Mouse (Mus musculus): ENCODE measurements around the gene Psmd9.

Gene Psmd9

GRCm38 (mm10) chr5:123150641-123151040 lies 18.6 kb upstream of the Psmd9 start:
- no peak for DNase-seq (ENCODE audit: low spot score)

GRCm38 (mm10) chr5:123151077-123151476 lies 18.1 kb upstream of the Psmd9 start:
- no peak for DNase-seq (ENCODE audit: low spot score)

GRCm38 (mm10) chr5:123151707-123152362 lies 17.4 kb upstream of the Psmd9 start:
- no peak for DNase-seq (ENCODE audit: low spot score)

- no peak for DNase-seq (ENCODE audit: low spot score)
Measured at GRCm38 (mm10) chr5:123152901-123153300, 16.3 kb upstream of the Psmd9 start.

GRCm38 (mm10) chr5:123155425-123155824 lies 13.8 kb upstream of the Psmd9 start:
- DNase-seq (ENCODE audit: low spot score) = no peak

GRCm38 (mm10) chr5:123156763-123157162 lies 12.4 kb upstream of the Psmd9 start:
- DNase-seq (ENCODE audit: low spot score) = no peak

GRCm38 (mm10) chr5:123157972-123158371 lies 11.2 kb upstream of the Psmd9 start:
- no peak for DNase-seq (ENCODE audit: low spot score)

- DNase-seq (ENCODE audit: low spot score) = no peak
Measured at GRCm38 (mm10) chr5:123159446-123159845, 9.8 kb upstream of the Psmd9 start.

GRCm38 (mm10) chr5:123159866-123160265 lies 9.3 kb upstream of the Psmd9 start:
- DNase-seq (ENCODE audit: low spot score) = no peak

- no peak for DNase-seq (ENCODE audit: low spot score)
Measured at GRCm38 (mm10) chr5:123160341-123160740, 8.9 kb upstream of the Psmd9 start.

GRCm38 (mm10) chr5:123162942-123163341 lies 6.3 kb upstream of the Psmd9 start:
- DNase-seq (ENCODE audit: low spot score) = no peak

GRCm38 (mm10) chr5:123166437-123166836 lies 2.8 kb upstream of the Psmd9 start:
- DNase-seq (ENCODE audit: low spot score) = no peak

GRCm38 (mm10) chr5:123167591-123167990 lies 1.6 kb upstream of the Psmd9 start:
- DNase-seq (ENCODE audit: low spot score) = no peak

GRCm38 (mm10) chr5:123170365-123170764 lies 1.2 kb downstream of the Psmd9 start:
- DNase-seq (ENCODE audit: low spot score) = no peak

GRCm38 (mm10) chr5:123171646-123172350 lies 2.6 kb downstream of the Psmd9 start:
- peak; percentile 55 for DNase-seq (ENCODE audit: low spot score)

GRCm38 (mm10) chr5:123178792-123179191 lies 9.6 kb downstream of the Psmd9 start:
- no peak for DNase-seq (ENCODE audit: low spot score)

- DNase-seq (ENCODE audit: low spot score) = no peak
Measured at GRCm38 (mm10) chr5:123180390-123180789, 11.2 kb downstream of the Psmd9 start.

- no peak for DNase-seq (ENCODE audit: low spot score)
Measured at GRCm38 (mm10) chr5:123181536-123181935, 12.3 kb downstream of the Psmd9 start.

- DNase-seq (ENCODE audit: low spot score) = no peak
Measured at GRCm38 (mm10) chr5:123182651-123183050, 13.4 kb downstream of the Psmd9 start, which contains the start of gene Hpd. Gene Hpd (minus strand): TSS chr5:123182727.

GRCm38 (mm10) chr5:123185966-123186365 lies 16.8 kb downstream of the Psmd9 start:
- no peak for DNase-seq (ENCODE audit: low spot score)

GRCm38 (mm10) chr5:123187306-123187705 lies 18.1 kb downstream of the Psmd9 start:
- no peak for DNase-seq (ENCODE audit: low spot score)

- DNase-seq (ENCODE audit: low spot score) = no peak
Measured at GRCm38 (mm10) chr5:123190912-123191311, 21.7 kb downstream of the Psmd9 start.

GRCm38 (mm10) chr5:123191427-123191826 lies 22.2 kb downstream of the Psmd9 start:
- no peak for DNase-seq (ENCODE audit: low spot score)

Measured in layer of hippocampus, adult 9-10 months (tissue).